Mouse (Mus musculus) ES-E14 (cell line): ENCODE data around the gene Erich3. TPM values are rescaled to one million over a fixed set of nuclear protein-coding genes. Genes with fewer than 3 reads are reported as not detected.

Experiments
- DNase-seq: peaks from one replicate; pipeline ENCODE4 v3.0.0-alpha.2; 2013; ENCODE audit warnings: low read depth, low spot score
- H3K27ac ChIP-seq: 2 replicates; pipeline ENCODE4 v1.5.1; 2012; ENCODE audit warnings: low read depth, mild to moderate bottlenecking, low read length, moderate library complexity, mixed read lengths; ENCODE audit not compliant: poor library complexity, insufficient read depth, severe bottlenecking
- H3K36me3 ChIP-seq: 2 replicates; pipeline ENCODE4 v1.6.1; 2012; ENCODE audit warnings: mild to moderate bottlenecking, low read length, moderate library complexity, mixed read lengths; ENCODE audit not compliant: control insufficient read depth, poor library complexity, insufficient read depth, severe bottlenecking
- H3K4me1 ChIP-seq, 2 experiments: fragments of 150-350 bp in 1 of 2; sonication (generic) in 1 of 2; 2 replicates each; pipeline ENCODE4 v1.6.1; 2012; ENCODE audit warnings: low read length in 2 of 2, mild to moderate bottlenecking in 1 of 2, mixed read lengths in 1 of 2; ENCODE audit not compliant: control insufficient read depth in 2 of 2, insufficient read depth in 2 of 2, poor library complexity in 1 of 2
- H3K4me3 ChIP-seq, 2 experiments: fragments of 150-350 bp in 1 of 2; sonication (generic) in 1 of 2; 2 replicates each; pipeline ENCODE4 v1.5.1; 2012; ENCODE audit warnings: low read length in 2 of 2, low read depth in 1 of 2, mild to moderate bottlenecking in 1 of 2, mixed read lengths in 1 of 2; ENCODE audit not compliant: insufficient read depth in 1 of 2, poor library complexity in 1 of 2, severe bottlenecking in 1 of 2
- H3K9ac ChIP-seq: 2 replicates; pipeline ENCODE4 v1.6.1; 2012; ENCODE audit warnings: low read depth, mild to moderate bottlenecking, low read length, mixed read lengths; ENCODE audit not compliant: poor library complexity, insufficient read depth, severe bottlenecking
- H3K9me3 ChIP-seq: fragments of 150-350 bp; sonication (generic); 2 replicates; pipeline ENCODE4 v1.6.1; 2012; ENCODE audit warnings: low read depth, mild to moderate bottlenecking, low read length; ENCODE audit not compliant: control insufficient read depth, insufficient read depth
- CHD2 ChIP-seq: IDR thresholded peaks from 2 replicates; pipeline ENCODE4 v1.6.1; 2014; ENCODE audit warnings: mild to moderate bottlenecking, low read depth, low read length, inconsistent platforms
- HCFC1 ChIP-seq: IDR thresholded peaks from 2 replicates; pipeline ENCODE4 v1.6.1; 2012; ENCODE audit warnings: low read length, inconsistent platforms, borderline replicate concordance; ENCODE audit not compliant: insufficient read depth
- MAFK ChIP-seq: IDR thresholded peaks from 2 replicates; pipeline ENCODE4 v1.6.1; 2014; ENCODE audit warnings: mild to moderate bottlenecking, low read depth, low read length, inconsistent platforms; ENCODE audit not compliant: insufficient read depth
- ZC3H11A ChIP-seq: IDR thresholded peaks from 2 replicates; pipeline ENCODE4 v1.6.1; 2012; ENCODE audit warnings: low read depth, mild to moderate bottlenecking, inconsistent platforms, low read length, borderline replicate concordance
- ZNF384 ChIP-seq: IDR thresholded peaks from 2 replicates; pipeline ENCODE4 v1.6.1; 2012; ENCODE audit warnings: low read depth, low read length, inconsistent platforms
- in situ Hi-C, 2 experiments: fragments of 600-800 bp; cut with MboI; formaldehyde crosslinking; loops; one replicate each; pipeline ENCODE4 v1.15.1; 2025; ENCODE audit warnings: low sequenced_read_pairs in 2 of 2, inconsistent platforms in 1 of 2; ENCODE audit not compliant: unreplicated experiment in 2 of 2
- total RNA-seq: library from RNA; depleted of rRNA; stranded (reverse); fragments of 300-350 nt; gene quantifications from 2 replicates; pipeline ENCODE4 v1.2.3, GENCODE M21; 2012

The Erich3 gene
- total RNA-seq, 1 experiment, result 0.09 TPM

- Histone ChIP-seq H3K4me1 (no peaks in the 10 kb centered on the region), H3K36me3 (no peaks in the 10 kb centered on the region), H3K9me3 (no peaks in the 10 kb centered on the region), H3K4me3 (no peak overlapping the region), H3K27ac (no peak overlapping the region), H3K9ac (no peak overlapping the region)
- in situ Hi-C loops, result no loop called here
- TF ChIP-seq ZC3H11A (no peak), MAFK (no peak), HCFC1 (no peak), ZNF384 (no peak), CHD2 (no peak)
- no peak for DNase-seq
These were observed 59.5 kb downstream of the Erich3 start for GRCm38 (mm10) chr3:154723198-154723597.

GRCm38 (mm10) chr3:154731431-154731830 is 67.8 kb downstream of the Erich3 start:
- no peaks in the 10 kb centered on the region for H3K4me1 ChIP-seq
- H3K9ac ChIP-seq, result no peak overlapping the region
- no peak for DNase-seq
- in situ Hi-C loops, result no loop called here
- no peak overlapping the region for H3K27ac ChIP-seq
- no peak overlapping the region for H3K4me3 ChIP-seq
- H3K9me3 ChIP-seq, result no peaks in the 10 kb centered on the region
- no peaks in the 10 kb centered on the region for H3K36me3 ChIP-seq
- TF ChIP-seq ZNF384 (no peak), ZC3H11A (no peak), HCFC1 (no peak), CHD2 (no peak), MAFK (no peak)

- no peaks in the 10 kb centered on the region for H3K36me3 ChIP-seq
- no peaks in the 10 kb centered on the region for H3K9me3 ChIP-seq
- no peak overlapping the region for H3K4me3 ChIP-seq
- no peak overlapping the region for H3K9ac ChIP-seq
- no peak for DNase-seq
- no peak overlapping the region for H3K27ac ChIP-seq
- no peak for TF ChIP-seq ZC3H11A
- TF ChIP-seq MAFK, result no peak
- no peak for TF ChIP-seq CHD2
- no peak for TF ChIP-seq ZNF384
- no peak for TF ChIP-seq HCFC1
- in situ Hi-C loops, result no loop called here
- no peaks in the 10 kb centered on the region for H3K4me1 ChIP-seq
These were observed 77.8 kb downstream of the Erich3 start for GRCm38 (mm10) chr3:154741496-154741895.

- H3K27ac ChIP-seq, result no peak overlapping the region
- no peak overlapping the region for H3K4me3 ChIP-seq
- TF ChIP-seq ZC3H11A (no peak), HCFC1 (no peak), CHD2 (no peak), ZNF384 (no peak), MAFK (no peak)
- H3K4me1 ChIP-seq, result no peaks in the 10 kb centered on the region
- H3K9me3 ChIP-seq, result no peaks in the 10 kb centered on the region
- no peak for DNase-seq
- in situ Hi-C loops, result no loop called here
- no peak overlapping the region for H3K9ac ChIP-seq
- no peaks in the 10 kb centered on the region for H3K36me3 ChIP-seq
These were observed 79.3 kb downstream of the Erich3 start for GRCm38 (mm10) chr3:154742927-154743326.

- in situ Hi-C loops, result no loop called here
- Histone ChIP-seq H3K9ac (no peak overlapping the region), H3K36me3 (no peaks in the 10 kb centered on the region), H3K9me3 (no peaks in the 10 kb centered on the region), H3K4me3 (no peak overlapping the region), H3K27ac (no peak overlapping the region), H3K4me1 (no peaks in the 10 kb centered on the region)
- DNase-seq, result no peak
- no peak for TF ChIP-seq CHD2
- no peak for TF ChIP-seq MAFK
- no peak for TF ChIP-seq ZNF384
- no peak for TF ChIP-seq HCFC1
- TF ChIP-seq ZC3H11A, result no peak
These were observed 80.7 kb downstream of the Erich3 start for GRCm38 (mm10) chr3:154744317-154744716.
